Mouse (Mus musculus): ENCODE measurements around the gene Adcy3.

- TF ChIP-seq GATA1 (IDR thresholded peaks at IDR 0.05; ENCODE audit: borderline replicate concordance, low read length) (no peak), FLI1 (IDR thresholded peaks at IDR 0.05; ENCODE audit: low read length) (no peak)
Observed at GRCm38 (mm10) chr12:4192514-4192913, 59.6 kb downstream of the Adcy3 start.

Measured in megakaryocyte, embryonic 14.5 days (primary cell).